Mouse (Mus musculus): ENCODE measurements around the gene Cpb2.

Gene Cpb2

GRCm38 (mm10) chr14:75246024-75247000 lies 4.2 kb downstream of the Cpb2 start:
- in situ Hi-C loops (cut with MboI, MseI) = no loop called here

- in situ Hi-C loops (cut with MboI, MseI) = loop anchor here (25.0 kb wide), 1 partner anchor 1137 kb away; no protein-coding TSS in a partner anchor
These were observed 8.3 kb downstream of the Cpb2 start for GRCm38 (mm10) chr14:75250432-75250831.

GRCm38 (mm10) chr14:75256521-75256920 lies 14.4 kb downstream of the Cpb2 start:
- in situ Hi-C loops (cut with MboI, MseI) = loop anchor here (25.0 kb wide), 1 partner anchor 1131 kb away; no protein-coding TSS in a partner anchor

- in situ Hi-C loops (cut with MboI, MseI) = loop anchor here (25.0 kb wide), 1 partner anchor 1118 kb away; no protein-coding TSS in a partner anchor
These were observed 27.4 kb downstream of the Cpb2 start for GRCm38 (mm10) chr14:75269531-75269930.

- in situ Hi-C loops (cut with MboI, MseI) = loop anchor here (10.0 kb wide), 1 partner anchor 2005 kb away; no protein-coding TSS in a partner anchor
These were observed 37.6 kb downstream of the Cpb2 start for GRCm38 (mm10) chr14:75279716-75280115.

GRCm38 (mm10) chr14:75280406-75280805 lies 38.3 kb downstream of the Cpb2 start:
- in situ Hi-C loops (cut with MboI, MseI) = no loop called here

- in situ Hi-C loops (cut with MboI, MseI) = no loop called here
These were observed 41.6 kb downstream of the Cpb2 start for GRCm38 (mm10) chr14:75283609-75284192.

GRCm38 (mm10) chr14:75284193-75284915 lies 42.3 kb downstream of the Cpb2 start, which contains the start of gene Zc3h13:
TSS of gene Zc3h13 (plus strand) at chr14:75284373.
- in situ Hi-C loops (cut with MboI, MseI) = no loop called here

GRCm38 (mm10) chr14:75301081-75301480 lies 59.0 kb downstream of the Cpb2 start:
- in situ Hi-C loops (cut with MboI, MseI) = no loop called here

- in situ Hi-C loops (cut with MboI, MseI) = no loop called here
These were observed 61.7 kb downstream of the Cpb2 start for GRCm38 (mm10) chr14:75303807-75304206.

GRCm38 (mm10) chr14:75307855-75308254 lies 65.8 kb downstream of the Cpb2 start:
- in situ Hi-C loops (cut with MboI, MseI) = no loop called here

- in situ Hi-C loops (cut with MboI, MseI) = no loop called here
These were observed 67.4 kb downstream of the Cpb2 start for GRCm38 (mm10) chr14:75309336-75309992.

- in situ Hi-C loops (cut with MboI, MseI) = no loop called here
These were observed 72.4 kb downstream of the Cpb2 start for GRCm38 (mm10) chr14:75314484-75314883.

GRCm38 (mm10) chr14:75318736-75319135 lies 76.6 kb downstream of the Cpb2 start:
- in situ Hi-C loops (cut with MboI, MseI) = no loop called here

GRCm38 (mm10) chr14:75320269-75320668 lies 78.2 kb downstream of the Cpb2 start:
- in situ Hi-C loops (cut with MboI, MseI) = no loop called here

GRCm38 (mm10) chr14:75323354-75323753 lies 81.3 kb downstream of the Cpb2 start:
- in situ Hi-C loops (cut with MboI, MseI) = no loop called here

GRCm38 (mm10) chr14:75328062-75328461 lies 86.0 kb downstream of the Cpb2 start:
- in situ Hi-C loops (cut with MboI, MseI) = no loop called here

- in situ Hi-C loops (cut with MboI, MseI) = no loop called here
These were observed 88.5 kb downstream of the Cpb2 start for GRCm38 (mm10) chr14:75330621-75331020.
